Mouse (Mus musculus) liver, adult 2 months (tissue): ENCODE data around the gene Akt3.

Source experiments
- CTCF ChIP-seq: fragments of 200-500 bp; IDR thresholded peaks from 2 replicates; pipeline ENCODE4 v1.5.1; 2011; ENCODE audit warnings: low read depth, low read length, control low read depth
- POLR2A ChIP-seq: fragments of 200-500 bp; IDR thresholded peaks from 2 replicates; pipeline ENCODE4 v1.6.1; 2011; ENCODE audit warnings: low read length, control low read depth; ENCODE audit not compliant: insufficient read depth; ENCODE audit errors: extremely low read depth

DNA sequence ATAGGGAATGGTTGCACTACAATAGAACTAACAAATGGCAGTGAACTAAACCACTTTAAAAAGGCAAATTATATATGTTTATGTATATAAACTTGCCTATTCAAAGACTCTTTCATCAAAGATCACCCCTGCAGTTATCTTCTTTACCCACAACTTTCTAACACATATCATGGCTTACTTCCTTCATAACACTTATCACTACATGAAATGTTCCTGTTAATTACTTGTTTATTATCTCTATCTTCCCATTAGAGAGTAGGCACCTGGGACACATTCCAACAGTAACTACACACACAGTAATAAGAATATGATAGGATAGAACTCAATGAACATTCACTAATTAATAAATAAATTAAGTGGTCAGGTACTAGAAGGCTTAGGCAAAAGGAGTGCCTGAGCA, 21.8 kb downstream of the Akt3 start:
- TF ChIP-seq POLR2A (no peak), CTCF (no peak)
